In the genomic region with DNA sequence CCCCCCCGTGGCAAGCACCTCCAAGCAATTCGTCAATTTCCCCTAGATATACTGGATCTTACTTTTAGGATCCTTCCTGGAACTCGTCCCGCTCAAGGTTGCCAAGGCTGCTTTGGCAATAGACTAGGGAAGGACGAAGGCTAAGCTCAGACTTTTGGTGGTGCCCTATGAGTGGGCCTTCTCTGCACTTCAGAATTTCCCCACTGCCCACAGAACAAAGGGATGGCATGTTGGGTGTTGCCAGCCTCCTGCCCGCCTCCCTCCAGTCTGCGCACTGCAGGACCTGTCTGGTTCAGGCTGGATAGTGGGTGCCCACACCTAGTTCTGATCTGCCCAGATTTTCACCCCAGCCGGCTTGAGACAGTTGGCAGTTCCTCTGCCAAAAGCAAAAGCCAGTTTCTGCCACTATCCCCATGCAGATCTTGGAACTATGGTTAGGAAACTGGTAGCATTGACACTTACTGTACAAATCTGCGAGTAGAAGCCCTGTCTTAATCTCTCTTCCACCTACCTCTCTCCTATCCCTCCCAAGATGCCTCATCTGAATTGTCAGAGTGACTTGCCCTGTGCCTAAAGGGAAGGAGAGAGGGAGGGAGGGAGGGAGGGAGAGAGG, we compare ENCODE assay signal across 9 mouse cellular contexts. TPM values are rescaled to one million over a fixed set of nuclear protein-coding genes. Genes with fewer than 3 reads are reported as not detected.
DNase-seq lines count a peak whose midpoint lies in the region; ATAC-seq and TF ChIP-seq lines count a peak whose summit lies in the region.
"Had no signal": no experiment of that assay in that cellular context is flagged by ENCODE, and none has a peak within 500 bp of the region (broad histone marks: within the 10 kb centered on the region; RNA-seq: fewer than 3 reads in every experiment).

No protein-coding gene starts in this region.

- peak overlapping the region; percentile 70 for H3K4me3 ChIP-seq in heart, embryonic 10.5 days
- no peak overlapping the region for H3K4me3 ChIP-seq in hindbrain, postnatal 0 days (ENCODE audit: low read length)
- peak overlapping the region; percentile 46 for H3K4me3 ChIP-seq in limb, embryonic 12.5 days (replicated peaks)

- 31% methylated on average over 9 of the region's 9 CpGs for WGBS in heart, embryonic 10.5 days
- 35% methylated on average over 8 of the region's 9 CpGs for WGBS in hindbrain, postnatal 0 days
- 29% methylated on average over 9 of the region's 9 CpGs for WGBS in limb, embryonic 12.5 days

- peak overlapping the region; percentile 85; the same call in 1 of the 2 replicates for H3K4me2 ChIP-seq in hindbrain, postnatal 0 days (ENCODE audit: low read depth, low read length)
- 0 out of 2 replicates have a peak overlapping the region, but pooled peaks have one; percentile 87 for H3K4me2 ChIP-seq in limb, embryonic 12.5 days

- no peak for TF ChIP-seq CTCF in hindbrain, postnatal 0 days (IDR thresholded peaks at IDR 0.05; ENCODE audit: low read depth)

- ATAC-seq in hindbrain, postnatal 0 days = no peak
- no peak for ATAC-seq in limb, embryonic 12.5 days (ENCODE audit: insufficient number of reproducible peaks, insufficient read depth, low FRiP score, low TSS enrichment, low read depth)
- ATAC-seq in megakaryocyte progenitor cell, adult 5-6 weeks (replicated peaks; ENCODE audit: poor library complexity) = no peak

- H3K9me3 ChIP-seq in heart, embryonic 10.5 days = no peaks in the 10 kb centered on the region
- no peaks in the 10 kb centered on the region for H3K9me3 ChIP-seq in hindbrain, postnatal 0 days (ENCODE audit: low read length)
- no peaks in the 10 kb centered on the region for H3K9me3 ChIP-seq in limb, embryonic 12.5 days
- H3K9me3 ChIP-seq: midbrain, embryonic 12.5 days had no signal

- H3K27ac ChIP-seq in heart, embryonic 10.5 days = peak overlapping the region; percentile 90
- H3K27ac ChIP-seq in hindbrain, postnatal 0 days = no peak overlapping the region
- no peak overlapping the region for H3K27ac ChIP-seq in limb, embryonic 12.5 days
- H3K27ac ChIP-seq: midbrain, embryonic 12.5 days had no signal

- no peak overlapping the region for H3K9ac ChIP-seq in hindbrain, postnatal 0 days (replicated peaks; ENCODE audit: low read length)
- H3K9ac ChIP-seq in limb, embryonic 12.5 days (replicated peaks) = no peak overlapping the region
- H3K9ac ChIP-seq: midbrain, embryonic 12.5 days had no signal

- peaks cover 67% of the 10 kb centered on the region for H3K4me1 ChIP-seq in heart, embryonic 10.5 days
- H3K4me1 ChIP-seq in hindbrain, postnatal 0 days (ENCODE audit: insufficient read depth, low read length) = peaks cover 11% of the 10 kb centered on the region; the same call in 1 of the 2 replicates
- H3K4me1 ChIP-seq in limb, embryonic 12.5 days (replicated peaks) = peaks cover 42% of the 10 kb centered on the region

- H3K27me3 ChIP-seq in heart, embryonic 10.5 days (ENCODE audit: insufficient read depth, poor library complexity, severe bottlenecking) = peaks cover 57% of the 10 kb centered on the region
- H3K27me3 ChIP-seq in hindbrain, postnatal 0 days (ENCODE audit: insufficient read depth, low read length) = peaks cover 33% of the 10 kb centered on the region
- peaks cover 72% of the 10 kb centered on the region for H3K27me3 ChIP-seq in limb, embryonic 12.5 days

- no peak for DNase-seq in heart, embryonic 10.5 days (ENCODE audit: low spot score)
- no peak for DNase-seq in heart, adult 9 months (ENCODE audit: low spot score in 2 of 2)
- DNase-seq in gonadal fat pad, adult 2 months (ENCODE audit: low read depth) = peak; percentile 61
- no peak for DNase-seq in hindbrain, postnatal 0 days (ENCODE audit: low spot score)
- no peak for DNase-seq in layer of hippocampus, adult 9-10 months (ENCODE audit: low spot score)
- DNase-seq in right cerebral cortex, postnatal 36 days (ENCODE audit: low spot score in 2 of 2) = no peak

- H3K36me3 ChIP-seq in heart, embryonic 10.5 days = no peaks in the 10 kb centered on the region
- H3K36me3 ChIP-seq in hindbrain, postnatal 0 days (ENCODE audit: insufficient read depth, low read length) = no peaks in the 10 kb centered on the region
- H3K36me3 ChIP-seq in limb, embryonic 12.5 days = no peaks in the 10 kb centered on the region
- H3K36me3 ChIP-seq: midbrain, embryonic 12.5 days had no signal

RNA-seq across cellular contexts. Expression of a gene that starts 1.9 kb away (rescaled TPM):
- 22.4 and 38.9 TPM in 2 replicates for polyA plus RNA-seq in heart, embryonic 10.5 days (2016; fragmentation: Nextera tagmentation; extraction: Ambion mirVana)
- polyA plus RNA-seq in gonadal fat pad, adult 2 months (2012; rRNA removed) = 2.7 and 3.1 TPM in 2 replicates
- total RNA-seq in hindbrain, postnatal 0 days (2014; rRNA removed) = 41.6 and 51.6 TPM in 2 replicates
- 25.7 and 28.0 TPM in 2 replicates for polyA plus RNA-seq in hindbrain, postnatal 0 days (2015; fragmentation: Nextera tagmentation; extraction: Ambion mirVana)
- 1.6 and 1.9 TPM in 2 replicates for polyA plus RNA-seq in limb, embryonic 12.5 days (2016; fragmentation: Nextera tagmentation; extraction: Ambion mirVana)
- not detected in 2 replicates for total RNA-seq in megakaryocyte progenitor cell, adult 5-6 weeks (2015)
- not detected in 2 replicates for total RNA-seq in megakaryocyte progenitor cell, adult 5-6 weeks (2017)
